Comparison of ENCODE assay signal across 17 mouse cellular contexts in the genomic region with DNA sequence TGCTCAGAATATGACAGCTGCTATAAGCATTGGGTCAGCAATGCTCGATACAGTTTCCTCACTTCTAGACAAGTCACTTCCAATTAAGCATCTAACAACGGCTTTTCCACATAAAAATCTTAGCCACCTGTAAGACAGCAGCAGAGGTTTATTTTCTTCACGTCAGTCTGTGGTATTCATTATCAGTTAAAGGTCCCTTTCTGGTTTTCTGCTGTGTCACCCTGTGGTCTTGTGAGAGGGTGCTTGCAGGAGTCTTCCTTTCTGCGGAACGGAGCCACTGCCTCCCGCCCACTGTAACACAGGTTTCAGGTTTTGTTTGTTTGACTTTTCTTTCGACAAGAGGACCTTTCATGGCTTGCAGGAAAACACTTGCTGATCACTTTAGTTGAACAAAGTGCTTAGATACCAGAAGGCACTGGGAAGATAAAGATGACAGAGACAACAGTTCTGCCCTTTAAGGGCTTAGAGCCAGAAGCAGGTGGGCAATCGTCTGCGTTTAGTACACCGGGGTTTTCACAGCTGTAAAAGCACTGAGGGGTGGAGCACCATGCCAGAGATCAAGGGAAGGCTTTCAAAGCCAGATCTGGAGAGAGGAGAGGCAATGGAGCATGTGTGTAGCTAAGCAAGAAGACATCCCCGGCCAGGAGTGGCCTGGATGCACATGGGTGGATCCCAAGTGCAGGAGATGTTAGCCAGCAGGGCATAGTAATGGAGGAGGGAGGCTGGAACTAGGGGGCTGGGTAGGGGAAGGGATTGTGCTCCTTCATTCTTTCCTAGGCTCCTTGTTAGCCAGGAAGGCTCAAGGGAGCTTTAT. TPM values are rescaled to one million over a fixed set of nuclear protein-coding genes. Genes with fewer than 3 reads are reported as not detected.
A peak's percentile ranks its signal among the peaks of the same experiment; 100 is the strongest.
DNase-seq lines count a peak whose midpoint lies in the region; ATAC-seq lines count a peak whose summit lies in the region.
"Had no signal": no experiment of that assay in that cellular context is flagged by ENCODE, and none has a peak within 500 bp of the region (broad histone marks: within the 10 kb centered on the region; RNA-seq: fewer than 3 reads in every experiment).

No protein-coding gene starts in this region.

- peaks cover under 1% of the 10 kb centered on the region; the same call in 1 of the 2 replicates for H3K36me3 ChIP-seq in hindbrain, embryonic 16.5 days (ENCODE audit: control insufficient read depth, insufficient read depth, low read length)
- peaks cover 19% of the 10 kb centered on the region for H3K36me3 ChIP-seq in hindbrain, embryonic 13.5 days
- H3K36me3 ChIP-seq in neural tube, embryonic 15.5 days: peaks cover 7% of the 10 kb centered on the region

- no peaks in the 10 kb centered on the region for H3K27me3 ChIP-seq in hindbrain, embryonic 16.5 days (replicated peaks; ENCODE audit: control insufficient read depth, insufficient read depth, low read length)
- no peaks in the 10 kb centered on the region for H3K27me3 ChIP-seq in hindbrain, embryonic 13.5 days
- H3K27me3 ChIP-seq in neural tube, embryonic 15.5 days (replicated peaks): no peaks in the 10 kb centered on the region
- H3K27me3 ChIP-seq: embryonic facial prominence, embryonic 15.5 days; forebrain, embryonic 13.5 days; lung, embryonic 15.5 days; midbrain, embryonic 12.5 days; neural tube, embryonic 12.5 days; stomach, embryonic 15.5 days had no signal

- WGBS in hindbrain, embryonic 16.5 days: 65% methylated on average over 11 of the region's 11 CpGs
- 67% methylated on average over 11 of the region's 11 CpGs for WGBS in hindbrain, embryonic 13.5 days
- WGBS in neural tube, embryonic 15.5 days: 43% methylated on average over 11 of the region's 11 CpGs

- no peak overlapping the region for H3K27ac ChIP-seq in hindbrain, embryonic 16.5 days (ENCODE audit: low read depth, low read length)
- no peak overlapping the region for H3K27ac ChIP-seq in hindbrain, embryonic 13.5 days
- H3K27ac ChIP-seq in neural tube, embryonic 15.5 days (replicated peaks): no peak overlapping the region
- H3K27ac ChIP-seq: embryonic facial prominence, embryonic 15.5 days; forebrain, embryonic 13.5 days; lung, embryonic 15.5 days; midbrain, embryonic 12.5 days; neural tube, embryonic 12.5 days; stomach, embryonic 15.5 days had no signal

- H3K9ac ChIP-seq in hindbrain, embryonic 16.5 days (ENCODE audit: low read depth, low read length): no peak overlapping the region
- H3K9ac ChIP-seq in hindbrain, embryonic 13.5 days: no peak overlapping the region
- H3K9ac ChIP-seq in neural tube, embryonic 15.5 days (replicated peaks): no peak overlapping the region
- H3K9ac ChIP-seq: embryonic facial prominence, embryonic 15.5 days; forebrain, embryonic 13.5 days; lung, embryonic 15.5 days; midbrain, embryonic 12.5 days; neural tube, embryonic 12.5 days; stomach, embryonic 15.5 days had no signal

- no peak overlapping the region for H3K4me3 ChIP-seq in hindbrain, embryonic 16.5 days (ENCODE audit: low read length)
- H3K4me3 ChIP-seq in hindbrain, embryonic 13.5 days: no peak overlapping the region
- no peak overlapping the region for H3K4me3 ChIP-seq in neural tube, embryonic 15.5 days (replicated peaks)
- H3K4me3 ChIP-seq: embryonic facial prominence, embryonic 15.5 days; forebrain, embryonic 13.5 days; lung, embryonic 15.5 days; midbrain, embryonic 12.5 days; neural tube, embryonic 12.5 days; stomach, embryonic 15.5 days had no signal

- no peak for ATAC-seq in CD4-positive, CD25-positive, alpha-beta regulatory T cell, adult 4 months
- ATAC-seq in hindbrain, embryonic 16.5 days: peak; percentile 42; the same call in 1 of the 2 replicates
- no peak for ATAC-seq in hindbrain, embryonic 13.5 days (ENCODE audit: low FRiP score)
- ATAC-seq in neural tube, embryonic 15.5 days (ENCODE audit: low FRiP score): no peak
- ATAC-seq: forebrain, embryonic 13.5 days; inflammation-experienced regulatory T-cells, adult 6 months had no signal

- no peak overlapping the region for H3K4me2 ChIP-seq in hindbrain, embryonic 16.5 days (ENCODE audit: low read length)
- no peak overlapping the region for H3K4me2 ChIP-seq in hindbrain, embryonic 13.5 days
- no peak overlapping the region for H3K4me2 ChIP-seq in neural tube, embryonic 15.5 days
- H3K4me2 ChIP-seq: embryonic facial prominence, embryonic 15.5 days; forebrain, embryonic 13.5 days; lung, embryonic 15.5 days; midbrain, embryonic 12.5 days; neural tube, embryonic 12.5 days; stomach, embryonic 15.5 days had no signal

- no peaks in the 10 kb centered on the region for H3K4me1 ChIP-seq in hindbrain, embryonic 16.5 days (ENCODE audit: control insufficient read depth, insufficient read depth, low read depth, low read length)
- H3K4me1 ChIP-seq in hindbrain, embryonic 13.5 days (replicated peaks): no peaks in the 10 kb centered on the region
- H3K4me1 ChIP-seq in neural tube, embryonic 15.5 days: no peaks in the 10 kb centered on the region
- H3K4me1 ChIP-seq: embryonic facial prominence, embryonic 15.5 days; forebrain, embryonic 13.5 days; lung, embryonic 15.5 days; midbrain, embryonic 12.5 days; neural tube, embryonic 12.5 days; stomach, embryonic 15.5 days had no signal

- H3K9me3 ChIP-seq in hindbrain, embryonic 16.5 days (ENCODE audit: control insufficient read depth, low read length): no peaks in the 10 kb centered on the region
- no peaks in the 10 kb centered on the region for H3K9me3 ChIP-seq in hindbrain, embryonic 13.5 days
- H3K9me3 ChIP-seq in neural tube, embryonic 15.5 days (replicated peaks): no peaks in the 10 kb centered on the region
- H3K9me3 ChIP-seq: embryonic facial prominence, embryonic 15.5 days; forebrain, embryonic 13.5 days; lung, embryonic 15.5 days; midbrain, embryonic 12.5 days; neural tube, embryonic 12.5 days; stomach, embryonic 15.5 days had no signal

- DNase-seq in CD4-positive, CD25-positive, alpha-beta regulatory T cell, adult 2 months (ENCODE audit: low read depth, low spot score): peak; percentile 7
- DNase-seq in neural tube, embryonic 10.5 days (ENCODE audit: extremely low spot score, low spot score): peak; percentile 18
- DNase-seq in thymus, postnatal 14 days: peak; percentile 12
- DNase-seq in cerebellum, adult 18-20 months: no peak
- DNase-seq: cerebellum, postnatal 14 days had no signal

RNA-seq across cellular contexts. Expression of a gene that starts 52.1 kb away (rescaled TPM):
- polyA plus RNA-seq in CD4-positive, CD25-positive, alpha-beta regulatory T cell, adult 4 months (2017; shearing (Covaris generic)): not detected
- polyA plus RNA-seq in hindbrain, embryonic 16.5 days (2015; fragmentation: Nextera tagmentation; extraction: Ambion mirVana): not detected in 2 replicates
- polyA plus RNA-seq in hindbrain, embryonic 13.5 days (2015; fragmentation: Nextera tagmentation; extraction: Ambion mirVana): not detected in 2 replicates
- not detected in 2 replicates for polyA plus RNA-seq in neural tube, embryonic 15.5 days (2015; fragmentation: Nextera tagmentation; extraction: Ambion mirVana)
- polyA plus RNA-seq: embryonic facial prominence, embryonic 15.5 days; forebrain, embryonic 13.5 days; inflammation-experienced regulatory T-cells, adult 6 months; liver, adult 2 months; lung, embryonic 15.5 days; midbrain, embryonic 12.5 days; neural tube, embryonic 12.5 days; stomach, embryonic 15.5 days had no signal

Comparison
In these comparisons a context has a peak if more than half of its experiments do, and no peak if none do; other contexts are left out.
1. DNase-seq: peak in CD4-positive, CD25-positive, alpha-beta regulatory T cell, adult 2 months (single experiment), neural tube, embryonic 10.5 days (single experiment) and thymus, postnatal 14 days (single experiment); none in cerebellum, adult 18-20 months (0 of 2).